Mouse (Mus musculus) intestine, embryonic 14.5 days (tissue): Measurements from ENCODE around the gene Cyp4f18. TPM values are rescaled to one million over a fixed set of nuclear protein-coding genes. Genes with fewer than 3 reads are reported as not detected.
"Not testable (repeated sequence)": the region's sequence is repeated elsewhere in the genome, so short reads cannot be mapped to it uniquely, and the experiment has no call there.

Experiments used
- ATAC-seq: fragments of 200-750 bp; cut with Nextera tagmentation; replicated peaks from 2 replicates; pipeline ENCODE4 v1.8.0; 2017; ENCODE audit warnings: low read depth, moderate number of reproducible peaks, moderate TSS enrichment, moderate library complexity; ENCODE audit not compliant: low FRiP score, low TSS enrichment
- DNase-seq: peaks from one replicate; pipeline ENCODE4 v3.0.0-alpha.2; 2018; ENCODE audit warnings: low spot score
- H3K27ac ChIP-seq: fragments of 300-500 bp; sonication (generic); 2 replicates; pipeline ENCODE4 v1.5.1; 2014; ENCODE audit warnings: low read depth, mild to moderate bottlenecking, control low read depth
- H3K27me3 ChIP-seq: fragments of 300-500 bp; sonication (generic); replicated peaks from 2 replicates; pipeline ENCODE4 v1.6.1; 2014; ENCODE audit warnings: low read length, control low read depth; ENCODE audit not compliant: control insufficient read depth, insufficient read depth
- H3K36me3 ChIP-seq: fragments of 300-500 bp; sonication (generic); 2 replicates; pipeline ENCODE4 v1.6.1; 2014; ENCODE audit warnings: low read length, control low read depth; ENCODE audit not compliant: control insufficient read depth, insufficient read depth
- H3K4me1 ChIP-seq: fragments of 300-500 bp; sonication (generic); replicated peaks from 2 replicates; pipeline ENCODE4 v1.6.1; 2014; ENCODE audit warnings: low read length, control low read depth, mixed read lengths; ENCODE audit not compliant: control insufficient read depth, insufficient read depth
- H3K4me2 ChIP-seq: fragments of 300-500 bp; sonication (generic); 2 replicates; pipeline ENCODE4 v1.6.1; 2014; ENCODE audit warnings: low read length
- H3K4me3 ChIP-seq: fragments of 300-500 bp; sonication (generic); 2 replicates; pipeline ENCODE4 v1.5.1; 2014; ENCODE audit warnings: low read depth, low read length, control low read depth, mixed read lengths
- H3K9ac ChIP-seq: fragments of 300-500 bp; sonication (generic); 2 replicates; pipeline ENCODE4 v1.6.1; 2014; ENCODE audit warnings: mild to moderate bottlenecking, low read length
- H3K9me3 ChIP-seq: fragments of 300-500 bp; sonication (generic); 2 replicates; pipeline ENCODE4 v1.6.1; 2016; ENCODE audit warnings: low read length, control low read depth; ENCODE audit not compliant: control insufficient read depth
- WGBS: fragments of 180-500 bp; shearing (Covaris S2); extraction: QIAGEN DNeasy Blood & Tissue Kit; methylation state at CpG from one replicate; pipeline ENCODE4 v1.1.7; 2014; 5-methylcytosine and 5-hydroxymethylcytosine counted together
- polyA plus RNA-seq: library from polyadenylated mRNA; unstranded; fragments of >200 nt; fragmentation: Nextera tagmentation; extraction: Ambion mirVana; gene quantifications from 2 replicates; pipeline ENCODE4 v1.2.1, GENCODE M21; 2014

The Cyp4f18 gene
- 1.0 and 1.1 TPM in 2 replicates for polyA plus RNA-seq

- Histone ChIP-seq H3K27ac (no peak within 1 kb of the TSS), H3K4me1 (no peaks in the 10 kb centered on the region), H3K4me3 (no peak within 1 kb of the TSS), H3K9ac (no peak within 1 kb of the TSS), H3K36me3 (no peaks in the 10 kb centered on the region), H3K4me2 (no peak within 1 kb of the TSS), H3K9me3 (no peaks in the 10 kb centered on the region), H3K27me3 (no peaks in the 10 kb centered on the region)
- no peak for DNase-seq
- WGBS = 79% methylated on average over 3 of the region's 3 CpGs
- no peak for ATAC-seq
Measured at GRCm38 (mm10) chr8:72009473-72009872, at the start of gene Cyp4f18. TSS of gene Cyp4f18 (minus strand) at chr8:72009626.

DNA sequence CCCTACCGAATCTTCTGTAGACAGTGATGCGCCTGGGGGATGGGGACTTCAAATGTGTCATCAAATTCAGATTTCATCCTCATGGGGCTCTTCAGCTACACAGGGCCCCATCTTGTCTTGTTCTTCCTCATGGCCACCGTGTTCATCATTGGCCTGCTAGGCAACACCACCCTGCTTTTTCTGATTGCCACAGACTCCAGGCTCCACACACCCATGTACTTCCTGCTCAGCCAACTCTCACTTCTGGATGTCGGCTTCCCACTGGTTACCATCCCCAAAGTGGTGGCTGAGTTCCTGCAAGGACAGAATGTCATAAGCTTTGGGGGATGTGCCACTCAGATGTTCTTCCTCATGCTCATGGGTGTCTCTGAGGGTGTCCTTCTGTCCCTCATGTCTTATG lies 48.2 kb upstream of the Cyp4f18 start:
- H3K4me3 ChIP-seq, H3K27me3 ChIP-seq, H3K4me2 ChIP-seq, ATAC-seq, H3K9me3 ChIP-seq, H3K9ac ChIP-seq, DNase-seq, H3K36me3 ChIP-seq, H3K27ac ChIP-seq, H3K4me1 ChIP-seq: not testable (repeated sequence)
- 87% methylated on average over 3 of the region's 4 CpGs for WGBS

GRCm38 (mm10) chr8:72054633-72055032 lies 45.2 kb upstream of the Cyp4f18 start:
- H3K27ac ChIP-seq, H3K4me1 ChIP-seq, H3K27me3 ChIP-seq, H3K9ac ChIP-seq, H3K4me3 ChIP-seq, ATAC-seq, H3K4me2 ChIP-seq, H3K9me3 ChIP-seq, DNase-seq, H3K36me3 ChIP-seq: not testable (repeated sequence)

DNA sequence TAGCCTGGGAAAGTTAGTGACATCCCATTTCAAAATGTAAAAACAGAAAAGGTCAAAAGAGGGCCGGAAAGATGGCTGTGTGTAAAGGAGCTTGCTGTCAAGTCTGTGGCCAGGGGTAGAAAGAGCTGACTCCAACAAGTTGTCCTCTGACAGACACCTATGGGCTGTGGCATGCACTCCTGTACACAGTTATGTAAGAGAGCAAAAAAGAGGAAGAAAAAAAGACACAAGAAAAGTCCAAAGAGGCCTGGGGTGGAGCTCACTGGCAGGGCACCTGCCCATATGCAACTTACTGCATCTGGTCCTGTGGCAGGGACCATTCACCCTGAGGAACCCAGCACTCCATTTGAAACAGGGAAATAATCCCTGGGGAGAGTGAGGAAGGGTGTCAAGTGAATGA lies 33.1 kb upstream of the Cyp4f18 start:
- H3K4me2 ChIP-seq = no peak overlapping the region
- ATAC-seq (no peak), DNase-seq (no peak)
- WGBS = 97% methylated on average over 1 of the region's 1 CpGs
- H3K36me3 ChIP-seq = no peaks in the 10 kb centered on the region
- no peaks in the 10 kb centered on the region for H3K9me3 ChIP-seq
- H3K4me3 ChIP-seq = no peak overlapping the region
- no peaks in the 10 kb centered on the region for H3K4me1 ChIP-seq
- H3K27me3 ChIP-seq = no peaks in the 10 kb centered on the region
- no peak overlapping the region for H3K27ac ChIP-seq
- no peak overlapping the region for H3K9ac ChIP-seq

GRCm38 (mm10) chr8:72040918-72041317 lies 31.5 kb upstream of the Cyp4f18 start, which contains the start of gene Olfr372:
TSS of gene Olfr372 (plus strand) at chr8:72041218.
- not testable (repeated sequence) for ATAC-seq, H3K27me3 ChIP-seq, H3K36me3 ChIP-seq, H3K4me2 ChIP-seq, H3K27ac ChIP-seq, DNase-seq, H3K9ac ChIP-seq, H3K4me3 ChIP-seq, H3K4me1 ChIP-seq, H3K9me3 ChIP-seq
- WGBS = 73% methylated on average over 4 of the region's 4 CpGs

- not testable (repeated sequence) for H3K9me3 ChIP-seq, H3K4me3 ChIP-seq, H3K9ac ChIP-seq, H3K27ac ChIP-seq, ATAC-seq, DNase-seq, H3K4me1 ChIP-seq, H3K4me2 ChIP-seq, H3K36me3 ChIP-seq, H3K27me3 ChIP-seq
- 51% methylated on average over 4 of the region's 4 CpGs for WGBS
Measured at GRCm38 (mm10) chr8:72032926-72033325, 23.5 kb upstream of the Cyp4f18 start.

DNA sequence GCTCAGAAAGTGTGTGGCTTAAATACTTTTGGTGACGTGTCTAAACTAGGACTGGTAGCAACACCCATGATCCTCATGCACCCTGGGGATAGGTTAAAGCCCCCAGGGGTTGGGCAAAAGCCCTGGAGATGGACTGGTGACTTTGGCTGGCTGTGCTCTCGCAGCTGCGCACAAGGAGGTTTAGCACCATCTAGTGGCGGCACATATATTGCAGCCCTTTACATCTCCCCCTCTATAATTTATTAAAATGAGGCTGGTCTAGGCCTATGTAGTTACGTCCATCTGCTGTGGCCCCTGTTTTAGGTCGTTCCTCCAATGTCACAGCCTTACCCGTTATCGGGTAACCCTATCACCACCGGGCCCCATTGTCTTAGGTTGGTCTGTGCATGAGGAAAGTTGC lies 15.5 kb upstream of the Cyp4f18 start:
- WGBS = 23% methylated on average over 4 of the region's 9 CpGs
- not testable (repeated sequence) for H3K27me3 ChIP-seq, ATAC-seq, H3K36me3 ChIP-seq, DNase-seq, H3K9me3 ChIP-seq, H3K4me2 ChIP-seq, H3K4me1 ChIP-seq, H3K9ac ChIP-seq, H3K27ac ChIP-seq, H3K4me3 ChIP-seq

GRCm38 (mm10) chr8:72019816-72020215 lies 10.4 kb upstream of the Cyp4f18 start:
- no peak overlapping the region for H3K4me2 ChIP-seq
- H3K9ac ChIP-seq = no peak overlapping the region
- 66% methylated on average over 2 of the region's 2 CpGs for WGBS
- ATAC-seq = no peak
- no peak for DNase-seq
- no peaks in the 10 kb centered on the region for H3K4me1 ChIP-seq
- H3K36me3 ChIP-seq = no peaks in the 10 kb centered on the region
- H3K27ac ChIP-seq = no peak overlapping the region
- H3K27me3 ChIP-seq = no peaks in the 10 kb centered on the region
- H3K9me3 ChIP-seq = no peaks in the 10 kb centered on the region
- no peak overlapping the region for H3K4me3 ChIP-seq

GRCm38 (mm10) chr8:72019022-72019421 lies 9.6 kb upstream of the Cyp4f18 start:
- H3K9ac ChIP-seq, H3K4me3 ChIP-seq, ATAC-seq, DNase-seq, H3K4me2 ChIP-seq, H3K36me3 ChIP-seq, H3K27ac ChIP-seq, H3K4me1 ChIP-seq, H3K27me3 ChIP-seq, H3K9me3 ChIP-seq: not testable (repeated sequence)
- 86% methylated on average over 1 of the region's 1 CpGs for WGBS
